Mouse (Mus musculus) ES-Bruce4 (cell line): ENCODE measurements around the gene Chfr. TPM values are rescaled to one million over a fixed set of nuclear protein-coding genes. Genes with fewer than 3 reads are reported as not detected.

Experiments
- H3K27ac ChIP-seq: 2 replicates; pipeline ENCODE4 v1.5.1; 2012; ENCODE audit warnings: low read length, inconsistent platforms; ENCODE audit not compliant: insufficient read depth
- H3K27me3 ChIP-seq: 2 replicates; pipeline ENCODE4 v1.6.1; 2012; ENCODE audit warnings: mild to moderate bottlenecking, low read length, inconsistent platforms; ENCODE audit not compliant: control insufficient read depth, poor library complexity, insufficient read depth, severe bottlenecking
- H3K36me3 ChIP-seq: 2 replicates; pipeline ENCODE4 v1.6.1; 2012; ENCODE audit warnings: inconsistent platforms, mild to moderate bottlenecking, low read length, moderate library complexity; ENCODE audit not compliant: control insufficient read depth, poor library complexity, insufficient read depth, severe bottlenecking
- H3K4me1 ChIP-seq: one replicate; pipeline ENCODE4 v1.8.1; 2011; ENCODE audit warnings: low read length; ENCODE audit not compliant: control insufficient read depth, insufficient read depth
- H3K4me3 ChIP-seq: 2 replicates; pipeline ENCODE4 v1.5.1; 2011; ENCODE audit warnings: low read depth, mild to moderate bottlenecking, low read length
- H3K9ac ChIP-seq: 2 replicates; pipeline ENCODE4 v1.6.1; 2012; ENCODE audit warnings: low read depth, mild to moderate bottlenecking, inconsistent platforms; ENCODE audit not compliant: poor library complexity, severe bottlenecking
- H3K9me3 ChIP-seq: replicated peaks from 2 replicates; pipeline ENCODE4 v1.6.1; 2012; ENCODE audit warnings: mild to moderate bottlenecking, low read length, inconsistent platforms; ENCODE audit not compliant: control insufficient read depth, poor library complexity, insufficient read depth, severe bottlenecking
- CTCF ChIP-seq: IDR thresholded peaks from one replicate; pipeline ENCODE4 v1.8.1; 2011; ENCODE audit warnings: low read depth, low read length
- EP300 ChIP-seq: IDR thresholded peaks from 2 replicates; pipeline ENCODE4 v1.6.1; 2011; ENCODE audit warnings: low read depth, low read length; ENCODE audit not compliant: insufficient read depth
- POLR2A ChIP-seq: IDR thresholded peaks from one replicate; pipeline ENCODE4 v1.8.1; 2011; ENCODE audit warnings: low read length; ENCODE audit not compliant: insufficient read depth
- polyA plus RNA-seq: library from polyadenylated mRNA; stranded (reverse); fragments of >200 nt; gene quantifications from 2 replicates; pipeline ENCODE4 v1.2.4, GENCODE M21; 2011; ENCODE audit warnings: low read depth; ENCODE audit not compliant: missing spikeins, insufficient read depth, insufficient read length

Gene Chfr
- polyA plus RNA-seq, 1 experiment, result 62.5 TPM

DNA sequence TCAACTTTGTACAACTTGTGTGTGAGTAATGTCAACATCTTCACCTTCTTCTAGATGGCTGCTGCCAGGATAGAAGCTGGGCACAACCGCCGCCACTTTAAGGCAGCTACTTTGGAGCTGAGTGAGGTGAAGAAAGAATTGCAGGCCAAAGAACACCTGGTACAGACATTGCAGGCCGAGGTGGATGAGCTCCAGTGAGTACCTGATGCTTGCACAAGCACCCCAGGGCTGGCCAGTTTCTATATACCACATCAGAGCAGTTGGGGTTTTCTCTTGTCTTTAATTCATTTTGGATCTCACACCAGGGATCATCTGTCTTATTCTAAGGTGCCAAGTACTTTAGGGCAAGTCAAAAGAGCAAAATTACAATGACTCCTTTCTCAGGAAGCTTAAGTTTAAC lies 81.1 kb downstream of the Chfr start:
- no peaks in the 10 kb centered on the region for H3K27me3 ChIP-seq
- TF ChIP-seq CTCF (no peak), EP300 (no peak), POLR2A (no peak)
- no peak overlapping the region for H3K27ac ChIP-seq
- peaks cover 36% of the 10 kb centered on the region for H3K36me3 ChIP-seq
- no peak overlapping the region for H3K4me3 ChIP-seq
- H3K9me3 ChIP-seq, result no peaks in the 10 kb centered on the region
- H3K9ac ChIP-seq, result no peak overlapping the region
- H3K4me1 ChIP-seq, result no peaks in the 10 kb centered on the region

DNA sequence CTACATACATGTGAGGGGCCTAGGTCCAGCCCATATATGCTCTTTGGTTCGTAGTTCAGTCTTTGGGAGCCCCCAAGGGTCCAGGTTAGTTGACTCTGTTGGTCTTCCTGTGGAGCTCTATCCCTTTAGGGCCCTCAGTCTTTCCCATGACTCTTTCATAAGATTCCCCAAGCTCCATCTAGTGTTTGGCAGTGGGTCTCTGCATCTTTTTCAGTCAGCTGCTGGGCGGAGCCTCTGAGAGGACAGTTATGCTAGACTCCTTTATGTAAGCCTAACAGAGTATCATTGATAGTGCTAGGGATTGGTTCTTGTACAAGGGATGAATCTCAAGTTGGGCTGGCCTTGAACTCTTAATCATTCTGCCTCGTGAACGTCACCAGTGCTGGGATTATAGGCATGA lies 84.7 kb downstream of the Chfr start:
- Histone ChIP-seq H3K4me3 (no peak overlapping the region), H3K9ac (no peak overlapping the region), H3K27ac (no peak overlapping the region), H3K27me3 (0 out of 2 replicates have a peak, but pooled peaks cover 2% of the 10 kb centered on the region), H3K4me1 (no peaks in the 10 kb centered on the region), H3K9me3 (no peaks in the 10 kb centered on the region), H3K36me3 (peaks cover 26% of the 10 kb centered on the region)
- no peak for TF ChIP-seq POLR2A
- TF ChIP-seq EP300, result no peak
- no peak for TF ChIP-seq CTCF

Other genes with a start within 250 kb of the Chfr start
- 35.0 and 53.8 TPM in 2 replicates for gene Gm15446, start 212.4 kb upstream of the Chfr start, polyA plus RNA-seq
- 40.2 and 54.1 TPM in 2 replicates for gene Zfp932, start 139.3 kb upstream of the Chfr start, polyA plus RNA-seq
- gene Gm17655, start 63.3 kb upstream of the Chfr start, polyA plus RNA-seq, result 18.2 and 21.5 TPM in 2 replicates
- gene Gm35315, start 41.4 kb upstream of the Chfr start, polyA plus RNA-seq, result 13.5 and 16.9 TPM in 2 replicates
- gene Plcxd1, start 35.9 kb upstream of the Chfr start, polyA plus RNA-seq, result 2.9 and 6.4 TPM in 2 replicates
- 29.7 and 38.7 TPM in 2 replicates for gene Gtpbp6, start 27.6 kb upstream of the Chfr start, polyA plus RNA-seq
- 8.5 and 9.8 TPM in 2 replicates for gene Zfp605, start 25.8 kb upstream of the Chfr start, polyA plus RNA-seq
- 22.7 and 27.7 TPM in 2 replicates for gene Golga3, start 40.9 kb downstream of the Chfr start, polyA plus RNA-seq
- 52.3 and 58.4 TPM in 2 replicates for gene Ankle2, start 95.2 kb downstream of the Chfr start, polyA plus RNA-seq
- 63.4 and 66.7 TPM in 2 replicates for gene Pgam5, start 134.1 kb downstream of the Chfr start, polyA plus RNA-seq
- gene Pxmp2, start 150.3 kb downstream of the Chfr start, polyA plus RNA-seq, result 10.5 and 14.5 TPM in 2 replicates
- gene Pole, start 150.5 kb downstream of the Chfr start, polyA plus RNA-seq, result 80.9 and 81.8 TPM in 2 replicates
- gene P2rx2, start 207.4 kb downstream of the Chfr start, polyA plus RNA-seq, result 0.58 and 1.2 TPM in 2 replicates
- gene Lrcol1, start 208.9 kb downstream of the Chfr start, polyA plus RNA-seq, result not detected in 2 replicates